Mouse (Mus musculus) embryonic fibroblast, embryonic 13.5 days (primary cell): ENCODE data around the gene E130218I03Rik.

Experiments used
- CTCF ChIP-seq: IDR thresholded peaks from 2 replicates; pipeline ENCODE4 v1.5.1; 2011; ENCODE audit warnings: mild to moderate bottlenecking, control low read depth, low read length, moderate library complexity, borderline replicate concordance; ENCODE audit not compliant: insufficient read depth
- POLR2A ChIP-seq: IDR thresholded peaks from 2 replicates; pipeline ENCODE4 v1.6.1; 2011; ENCODE audit warnings: low read depth, mild to moderate bottlenecking, control low read depth, low read length, moderate library complexity

GRCm38 (mm10) chr4:134245148-134245843 is 1.8 kb downstream of the E130218I03Rik start, which contains the start of gene Zfp593:
- TF ChIP-seq CTCF (peak; percentile 71), POLR2A (peak; percentile 81)
